Mouse (Mus musculus) left cerebral cortex, adult 6 months (tissue): ENCODE measurements around the gene Hpse2. TPM values are rescaled to one million over a fixed set of nuclear protein-coding genes. Genes with fewer than 3 reads are reported as not detected.

Source experiments
- long read RNA-seq, 2 experiments: library from polyadenylated mRNA; unstranded; transcript quantifications; one replicate each; pipeline ENCODE4 v2.0.0; 2019 to 2020
- polyA plus RNA-seq: library from polyadenylated mRNA; unstranded; fragments of <200 nt; fragmentation: Nextera tagmentation; gene quantifications from 2 replicates; pipeline ENCODE4 v1.2.3, GENCODE M21; 2021

Gene Hpse2
- 0.03 TPM in 1 of 2 replicates, not detected in the other for polyA plus RNA-seq
- long read RNA-seq, experiment 1, partial matches to known transcripts: 0 of 4 reads
- long read RNA-seq, experiment 1, other reads (novel, unspliced or antisense): 4 of 4 reads
- long read RNA-seq, experiment 2, partial matches to known transcripts: 0 of 2 reads
- long read RNA-seq, experiment 2, other reads (novel, unspliced or antisense): 2 of 2 reads

DNA sequence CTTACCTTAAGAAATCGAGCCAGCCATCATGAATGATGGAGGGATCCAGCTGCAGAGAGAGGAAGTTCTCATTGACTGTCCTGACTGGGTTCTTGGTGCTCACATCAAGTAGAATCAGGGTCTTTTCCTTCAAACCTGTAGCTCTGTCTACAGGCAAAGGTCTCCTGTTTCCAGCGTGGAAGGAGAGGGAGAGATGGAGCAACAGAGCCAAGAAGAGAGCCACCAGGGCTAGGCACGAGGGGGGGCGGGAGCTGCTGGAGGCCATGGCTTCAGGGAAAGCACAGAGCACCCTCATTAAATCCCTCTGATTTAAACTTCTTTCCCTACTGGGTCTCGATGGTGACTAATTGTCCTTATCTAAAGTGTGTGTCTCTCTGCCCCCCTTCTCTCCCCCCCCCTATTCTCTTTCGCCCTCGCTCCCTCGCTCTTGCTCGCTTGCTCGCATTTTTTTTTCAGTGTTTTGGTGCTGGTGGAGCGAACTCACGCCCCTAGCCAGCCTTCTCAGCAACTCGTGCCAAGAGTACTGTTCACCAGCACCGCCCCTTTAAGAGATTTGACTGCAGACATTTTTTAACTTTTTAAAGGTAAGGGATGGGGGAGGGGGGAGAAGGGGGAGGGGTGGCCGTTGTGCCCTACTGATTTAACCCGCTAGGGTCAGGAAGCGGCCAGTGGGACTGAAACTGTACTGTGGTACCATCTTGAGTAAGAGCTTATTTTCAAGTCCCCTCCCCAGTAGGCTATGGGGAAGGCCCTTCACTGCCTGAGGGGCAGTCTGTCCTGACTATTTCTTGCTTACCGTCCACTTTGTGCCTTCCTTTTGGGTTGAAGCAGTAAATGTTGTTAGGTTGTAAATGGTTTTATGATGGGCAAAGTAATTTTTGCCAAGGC is at the start of gene Hpse2:
Gene Hpse2, minus strand, starts transcription at position 339 of the 888 bp plus-strand sequence.

DNA sequence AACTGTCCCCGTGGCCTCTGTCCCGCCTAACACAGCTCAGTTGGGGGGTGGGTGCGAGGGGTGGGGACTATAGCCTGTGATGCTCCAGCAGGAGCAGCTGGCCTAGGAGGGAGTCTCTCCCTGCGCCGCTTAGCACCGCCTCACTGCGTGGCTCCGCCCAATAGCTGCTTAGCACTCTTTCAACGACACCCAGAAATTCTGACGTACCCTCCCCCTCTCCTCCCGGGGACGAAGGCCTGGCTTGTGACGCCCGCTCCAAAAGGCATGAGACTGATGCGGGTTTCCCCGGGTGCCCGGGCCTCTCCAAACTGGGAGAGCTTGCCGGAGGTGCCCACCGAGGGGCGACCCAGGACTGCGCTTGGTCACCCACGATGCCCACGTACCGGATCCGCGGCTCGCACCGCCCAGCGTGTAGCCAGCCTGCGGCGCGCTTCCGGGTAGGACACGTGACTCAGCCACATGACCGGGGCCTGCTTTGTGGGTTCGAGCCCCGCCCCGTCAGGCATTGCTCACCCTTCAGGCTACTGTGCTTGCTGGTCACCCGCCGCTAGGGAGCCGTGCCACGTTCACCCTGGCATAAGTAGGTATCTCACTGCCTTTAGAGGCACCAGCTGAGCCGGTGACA is 608.5 kb downstream of the Hpse2 start, which contains the start of gene Hps1:
Gene Hps1, minus strand, starts transcription at position 448 of the 625 bp plus-strand sequence.

GRCm38 (mm10) chr19:42752363-42752931 is 635.7 kb downstream of the Hpse2 start, which contains the start of gene Pyroxd2:
Gene Pyroxd2, minus strand, starts transcription at chr19:42752775.

Other genes starting within 250 kb of the Hpse2 start
- 12.4 and 19.2 TPM in 2 replicates for gene Cnnm1, start 52.1 kb upstream of the Hpse2 start, polyA plus RNA-seq
- gene Got1, start 136.2 kb upstream of the Hpse2 start, polyA plus RNA-seq: 341 and 380 TPM in 2 replicates
- not detected in 2 replicates for gene Nkx2-3, start 224.0 kb upstream of the Hpse2 start, polyA plus RNA-seq